Mouse (Mus musculus) midbrain, embryonic 16.5 days (tissue): Measurements from ENCODE around the gene Sap30l. TPM values are rescaled to one million over a fixed set of nuclear protein-coding genes. Genes with fewer than 3 reads are reported as not detected.

ENCODE experiments used
- ATAC-seq: fragments of 200-750 bp; cut with Nextera tagmentation; 2 replicates; pipeline ENCODE4 v1.8.0; 2017; ENCODE audit warnings: moderate TSS enrichment
- H3K27ac ChIP-seq: fragments of 300-500 bp; sonication (generic); 2 replicates; pipeline ENCODE4 v1.5.1; 2014; ENCODE audit warnings: mild to moderate bottlenecking, low read length, mixed read lengths
- H3K27me3 ChIP-seq: fragments of 300-500 bp; sonication (generic); 2 replicates; pipeline ENCODE4 v1.6.1; 2014; ENCODE audit warnings: low read depth, low read length, mixed read lengths; ENCODE audit not compliant: control insufficient read depth, insufficient read depth
- H3K36me3 ChIP-seq: fragments of 300-500 bp; sonication (generic); 2 replicates; pipeline ENCODE4 v1.6.1; 2014; ENCODE audit warnings: mild to moderate bottlenecking, low read length, moderate library complexity, mixed read lengths; ENCODE audit not compliant: control insufficient read depth, insufficient read depth
- H3K4me1 ChIP-seq: fragments of 300-500 bp; sonication (generic); 2 replicates; pipeline ENCODE4 v1.6.1; 2014; ENCODE audit warnings: mild to moderate bottlenecking, low read length, mixed read lengths; ENCODE audit not compliant: control insufficient read depth, insufficient read depth
- H3K4me2 ChIP-seq: fragments of 300-500 bp; sonication (generic); 2 replicates; pipeline ENCODE4 v1.6.1; 2014; ENCODE audit warnings: mild to moderate bottlenecking, low read length, mixed read lengths
- H3K4me3 ChIP-seq: fragments of 300-500 bp; sonication (generic); 2 replicates; pipeline ENCODE4 v1.5.1; 2014; ENCODE audit warnings: low read depth, mild to moderate bottlenecking, low read length, moderate library complexity, mixed read lengths
- H3K9ac ChIP-seq: fragments of 300-500 bp; sonication (generic); 2 replicates; pipeline ENCODE4 v1.6.1; 2014; ENCODE audit warnings: low read depth, low read length, mixed read lengths
- H3K9me3 ChIP-seq: fragments of 300-500 bp; sonication (generic); replicated peaks from 2 replicates; pipeline ENCODE4 v1.6.1; 2014; ENCODE audit warnings: mild to moderate bottlenecking, low read length, mixed read lengths; ENCODE audit not compliant: control insufficient read depth, poor library complexity, severe bottlenecking
- WGBS: fragments of 180-500 bp; shearing (Covaris S2); extraction: QIAGEN DNeasy Blood & Tissue Kit; methylation state at CpG from one replicate; pipeline ENCODE4 v1.1.7; 2014; 5-methylcytosine and 5-hydroxymethylcytosine counted together
- polyA plus RNA-seq: library from polyadenylated mRNA; unstranded; fragments of >200 nt; fragmentation: Nextera tagmentation; extraction: Ambion mirVana; gene quantifications from 2 replicates; pipeline ENCODE4 v1.2.1, GENCODE M21; 2015

Sap30l gene
- 5.6 and 5.9 TPM in 2 replicates for polyA plus RNA-seq

DNA sequence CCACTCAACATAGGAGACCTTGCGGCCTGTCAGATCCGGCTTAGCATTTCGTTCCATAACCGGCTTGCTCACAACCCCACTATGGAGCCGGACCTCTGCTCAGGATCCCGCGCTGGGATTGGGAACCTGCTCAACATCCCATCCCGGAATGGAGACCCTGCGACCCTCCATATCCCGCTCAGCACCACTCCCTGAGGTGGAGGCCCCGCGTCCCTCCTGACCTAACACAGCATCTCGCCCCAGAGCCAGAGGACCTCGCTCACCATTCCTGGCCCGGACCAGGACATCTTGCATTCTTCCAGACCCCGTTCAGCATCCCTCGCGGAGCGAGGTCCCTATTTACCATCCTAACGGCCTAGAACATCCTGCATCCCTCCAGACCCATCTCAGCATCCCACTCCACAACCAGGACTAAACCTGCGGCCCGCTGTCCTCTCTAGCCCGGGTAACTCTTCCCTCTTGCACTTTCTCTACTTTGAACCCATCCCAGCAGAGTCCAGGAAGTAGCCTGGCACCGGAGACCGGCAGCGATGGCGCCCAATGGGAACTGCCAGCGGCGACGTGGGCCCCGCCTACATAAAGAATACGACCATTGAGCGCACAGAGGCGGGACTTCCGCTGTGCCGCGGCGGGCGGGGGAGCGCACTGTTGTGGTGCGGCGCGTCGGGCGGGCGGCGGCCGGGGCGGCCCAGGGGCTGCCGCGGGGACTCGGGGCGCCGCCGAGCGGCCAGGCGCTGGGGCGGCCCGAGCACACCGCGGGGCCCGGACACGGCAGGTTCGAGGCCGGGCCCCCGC is at the start of gene Sap30l:
Sap30l (plus strand) TSS at position 667 of the 795 bp plus-strand sequence.
- Histone ChIP-seq H3K4me1 (peaks cover 20% of the 10 kb centered on the region), H3K9me3 (no peaks in the 10 kb centered on the region), H3K27ac (peak within 1 kb of the TSS; percentile 48), H3K27me3 (no peaks in the 10 kb centered on the region), H3K4me3 (peak within 1 kb of the TSS; percentile 82), H3K36me3 (peaks cover under 1% of the 10 kb centered on the region; the same call in 1 of the 2 replicates), H3K9ac (peak within 1 kb of the TSS; percentile 90), H3K4me2 (peak within 1 kb of the TSS; percentile 99)
- WGBS, result under 1% methylated on average over 49 of the region's 66 CpGs
- ATAC-seq, result peak; percentile 98

DNA sequence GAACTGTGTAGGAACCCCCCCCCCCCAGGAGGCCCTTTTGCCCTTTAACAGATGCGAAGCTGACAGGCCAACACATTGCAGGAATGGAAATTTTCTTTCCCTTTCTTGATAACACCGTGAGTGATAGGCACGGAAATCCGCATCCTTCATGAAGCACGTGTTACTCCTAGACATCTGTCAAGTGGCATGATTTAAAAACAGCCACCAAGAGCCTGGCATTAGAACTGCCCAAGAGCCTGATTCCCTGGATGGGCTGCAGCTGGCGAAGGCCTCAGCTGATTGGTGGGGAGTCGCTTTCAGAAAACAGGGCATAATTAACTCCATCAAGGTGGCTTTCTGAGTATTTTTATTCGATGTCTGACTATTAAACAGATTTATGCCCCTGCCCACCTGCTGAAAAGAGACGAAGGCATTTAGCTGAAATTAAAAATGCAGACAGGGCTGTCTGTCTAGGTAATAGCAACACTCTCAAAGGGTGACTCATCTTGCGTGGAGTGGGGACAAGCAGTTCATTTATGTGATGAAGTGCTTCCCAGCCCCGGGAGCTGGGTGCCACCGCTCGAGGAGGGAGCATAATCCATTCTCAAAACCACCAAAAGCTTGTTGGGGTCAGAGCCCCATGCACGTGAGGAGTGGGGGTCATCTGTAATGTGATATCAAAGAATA is 47.8 kb upstream of the Sap30l start:
- Histone ChIP-seq H3K27ac (peak overlapping the region; percentile 22; the same call in 1 of the 2 replicates), H3K9ac (no peak overlapping the region; the same call in 1 of the 2 replicates), H3K4me1 (peaks cover 8% of the 10 kb centered on the region), H3K4me3 (no peak overlapping the region), H3K9me3 (no peaks in the 10 kb centered on the region), H3K36me3 (no peaks in the 10 kb centered on the region; the same call in 1 of the 2 replicates), H3K27me3 (no peaks in the 10 kb centered on the region), H3K4me2 (no peak overlapping the region)
- 55% methylated on average over 14 of the region's 14 CpGs for WGBS
- ATAC-seq, result 0 out of 2 replicates have a peak, but pooled peaks have one; percentile 37

DNA sequence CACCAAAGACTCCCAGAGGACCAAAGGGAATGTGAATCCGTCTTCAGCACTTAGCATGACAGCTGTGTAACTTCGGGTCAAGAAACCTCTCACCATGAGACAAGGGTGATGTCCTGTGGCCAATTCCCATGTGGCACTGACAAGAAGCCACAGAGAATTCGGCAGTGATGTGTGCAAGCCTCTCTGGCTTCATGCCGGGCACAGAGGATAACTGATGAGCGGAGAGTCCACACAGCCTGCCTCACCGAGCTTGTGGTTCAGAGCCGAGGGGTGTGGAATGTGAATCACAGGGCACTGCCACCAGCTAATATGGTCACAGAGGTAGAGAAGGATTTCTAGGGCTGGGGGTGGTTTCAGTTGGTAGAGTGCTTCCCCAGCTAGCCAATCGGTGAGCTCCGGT is 42.8 kb upstream of the Sap30l start:
- no peak overlapping the region for H3K4me2 ChIP-seq
- H3K27ac ChIP-seq, result no peak overlapping the region
- H3K9me3 ChIP-seq, result no peaks in the 10 kb centered on the region
- no peak for ATAC-seq
- H3K4me3 ChIP-seq, result no peak overlapping the region
- peaks cover 6% of the 10 kb centered on the region for H3K4me1 ChIP-seq
- no peaks in the 10 kb centered on the region; the same call in 1 of the 2 replicates for H3K36me3 ChIP-seq
- WGBS, result 79% methylated on average over 9 of the region's 9 CpGs
- no peak overlapping the region for H3K9ac ChIP-seq
- H3K27me3 ChIP-seq, result no peaks in the 10 kb centered on the region

GRCm38 (mm10) chr11:57760509-57761058 is 40.9 kb upstream of the Sap30l start:
- Histone ChIP-seq H3K27me3 (no peaks in the 10 kb centered on the region), H3K4me2 (0 out of 2 replicates have a peak overlapping the region, but pooled peaks have one; percentile 4), H3K27ac (0 out of 2 replicates have a peak overlapping the region, but pooled peaks have one; percentile 21), H3K4me3 (no peak overlapping the region), H3K4me1 (peaks cover 4% of the 10 kb centered on the region), H3K36me3 (no peaks in the 10 kb centered on the region; the same call in 1 of the 2 replicates), H3K9ac (peak overlapping the region; percentile 45; the same call in 1 of the 2 replicates), H3K9me3 (no peaks in the 10 kb centered on the region)
- 8% methylated on average over 14 of the region's 14 CpGs for WGBS
- peak; percentile 46; the same call in 1 of the 2 replicates for ATAC-seq

DNA sequence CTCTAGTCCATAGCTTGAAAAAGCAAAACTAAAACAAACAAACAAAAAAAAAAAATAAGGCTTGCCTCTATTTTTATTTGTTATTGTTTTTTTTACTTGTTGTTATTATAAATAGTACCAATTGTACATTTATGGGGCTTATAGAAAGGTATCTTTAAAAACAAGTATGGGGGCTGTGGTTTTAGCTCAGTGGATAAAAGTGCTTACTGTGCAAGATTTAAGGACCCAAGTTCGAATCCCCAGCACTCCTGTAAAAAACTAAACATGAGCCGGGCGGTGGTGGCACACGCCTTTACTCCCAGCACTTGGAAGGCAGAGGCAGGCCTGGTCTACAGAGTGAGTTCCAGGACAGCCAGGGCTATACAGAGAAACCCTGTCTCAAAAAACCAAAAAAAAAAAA is 40.1 kb upstream of the Sap30l start:
- 94% methylated on average over 4 of the region's 4 CpGs for WGBS
- Histone ChIP-seq H3K4me1 (peaks cover 4% of the 10 kb centered on the region), H3K4me3 (no peak overlapping the region), H3K9ac (no peak overlapping the region), H3K27ac (no peak overlapping the region), H3K36me3 (no peaks in the 10 kb centered on the region; the same call in 1 of the 2 replicates), H3K9me3 (no peaks in the 10 kb centered on the region), H3K4me2 (no peak overlapping the region), H3K27me3 (no peaks in the 10 kb centered on the region)
- no peak for ATAC-seq

- no peak for ATAC-seq
- H3K4me2 ChIP-seq, result no peak overlapping the region
- H3K4me1 ChIP-seq, result peaks cover 4% of the 10 kb centered on the region
- H3K27me3 ChIP-seq, result no peaks in the 10 kb centered on the region
- 93% methylated on average over 3 of the region's 3 CpGs for WGBS
- no peak overlapping the region for H3K4me3 ChIP-seq
- no peak overlapping the region for H3K9ac ChIP-seq
- no peak overlapping the region for H3K27ac ChIP-seq
- no peaks in the 10 kb centered on the region for H3K9me3 ChIP-seq
- H3K36me3 ChIP-seq, result no peaks in the 10 kb centered on the region
Observed at GRCm38 (mm10) chr11:57764124-57764523, 37.3 kb upstream of the Sap30l start.

GRCm38 (mm10) chr11:57766617-57767016 is 34.8 kb upstream of the Sap30l start:
- no peak overlapping the region for H3K9ac ChIP-seq
- ATAC-seq, result no peak
- no peak overlapping the region for H3K27ac ChIP-seq
- no peaks in the 10 kb centered on the region for H3K36me3 ChIP-seq
- H3K9me3 ChIP-seq, result no peaks in the 10 kb centered on the region
- H3K4me1 ChIP-seq, result no peaks in the 10 kb centered on the region
- no peaks in the 10 kb centered on the region for H3K27me3 ChIP-seq
- WGBS, result 32% methylated on average over 12 of the region's 12 CpGs
- H3K4me3 ChIP-seq, result no peak overlapping the region
- no peak overlapping the region for H3K4me2 ChIP-seq

GRCm38 (mm10) chr11:57767171-57767570 is 34.3 kb upstream of the Sap30l start:
- Histone ChIP-seq H3K4me3 (no peak overlapping the region), H3K9ac (no peak overlapping the region), H3K36me3 (no peaks in the 10 kb centered on the region), H3K27ac (no peak overlapping the region), H3K27me3 (no peaks in the 10 kb centered on the region), H3K4me2 (no peak overlapping the region), H3K4me1 (no peaks in the 10 kb centered on the region), H3K9me3 (no peaks in the 10 kb centered on the region)
- no peak for ATAC-seq
- WGBS, result 26% methylated on average over 6 of the region's 6 CpGs
